Mouse (Mus musculus) MEL (cell line): ENCODE measurements around the gene Nepn.

Experiments
- CHD2 ChIP-seq: IDR thresholded peaks from 2 replicates; pipeline ENCODE4 v1.6.1; 2011; ENCODE audit warnings: low read length, improper control_type of control experiment
- CTCF ChIP-seq, 3 experiments: IDR thresholded peaks in 2 of 3; conservative IDR thresholded peaks in 1 of 3; 2 replicates each; pipeline ENCODE4 v1.5.1; 2011 to 2012; ENCODE audit warnings: low read length in 3 of 3, low read depth in 2 of 3, mild to moderate bottlenecking in 2 of 3, improper control_type of control experiment in 1 of 3, inconsistent platforms in 1 of 3, mixed read lengths in 1 of 3, moderate library complexity in 1 of 3; ENCODE audit not compliant: control insufficient read depth in 1 of 3, insufficient read depth in 1 of 3, poor library complexity in 1 of 3, severe bottlenecking in 1 of 3
- EP300 ChIP-seq, 2 experiments: IDR thresholded peaks; 2 replicates each; pipeline ENCODE4 v1.6.1; 2011; ENCODE audit warnings: improper control_type of control experiment in 2 of 2, low read length in 2 of 2, low read depth in 1 of 2, mild to moderate bottlenecking in 1 of 2
- HCFC1 ChIP-seq: IDR thresholded peaks from 2 replicates; pipeline ENCODE4 v1.6.1; 2012; ENCODE audit warnings: low read depth, mild to moderate bottlenecking, inconsistent platforms, low read length, improper control_type of control experiment, moderate library complexity
- MAFK ChIP-seq: IDR thresholded peaks from 2 replicates; pipeline ENCODE4 v1.6.1; 2011; ENCODE audit warnings: low read depth, mild to moderate bottlenecking, low read length, improper control_type of control experiment, borderline replicate concordance
- MAZ ChIP-seq: IDR thresholded peaks from 2 replicates; pipeline ENCODE4 v1.6.1; 2012; ENCODE audit warnings: low read depth, mild to moderate bottlenecking, inconsistent platforms, low read length, improper control_type of control experiment
- MEF2A ChIP-seq: IDR thresholded peaks from 2 replicates; pipeline ENCODE4 v1.6.1; 2014; ENCODE audit warnings: low read depth, mild to moderate bottlenecking, inconsistent platforms, low read length, improper control_type of control experiment; ENCODE audit not compliant: poor library complexity, insufficient replicate concordance, severe bottlenecking; ENCODE audit errors: extremely low read depth
- POLR2A ChIP-seq, 2 experiments: IDR thresholded peaks; 2 replicates each; pipeline ENCODE4 v1.6.1; 2011 to 2012; ENCODE audit warnings: low read length in 2 of 2, mild to moderate bottlenecking in 2 of 2, control low read depth in 1 of 2, improper control_type of control experiment in 1 of 2, low read depth in 1 of 2, moderate library complexity in 1 of 2; ENCODE audit not compliant: control insufficient read depth in 1 of 2, insufficient read depth in 1 of 2, poor library complexity in 1 of 2
- POLR2AphosphoS2 ChIP-seq: IDR thresholded peaks from 2 replicates; pipeline ENCODE4 v1.6.1; 2011; ENCODE audit warnings: low read length, improper control_type of control experiment
- RAD21 ChIP-seq: IDR thresholded peaks from 2 replicates; pipeline ENCODE4 v1.6.1; 2011; ENCODE audit warnings: mild to moderate bottlenecking, low read depth, low read length, improper control_type of control experiment
- USF2 ChIP-seq, 2 experiments: IDR thresholded peaks; 2 replicates each; pipeline ENCODE4 v1.6.1; 2011 to 2012; ENCODE audit warnings: improper control_type of control experiment in 2 of 2, low read length in 2 of 2, borderline replicate concordance in 1 of 2, inconsistent platforms in 1 of 2, low read depth in 1 of 2, mild to moderate bottlenecking in 1 of 2; ENCODE audit not compliant: insufficient read depth in 1 of 2

GRCm38 (mm10) chr10:52434836-52435235 lies 46.1 kb downstream of the Nepn start:
- no peak for TF ChIP-seq RAD21
- no peak for TF ChIP-seq POLR2AphosphoS2
- TF ChIP-seq CTCF (IDR thresholded peaks at IDR 0.05 in 2 of 3, conservative IDR thresholded peaks at IDR 0.05 in 1 of 3; ENCODE audit: control insufficient read depth in 1 of 3, insufficient read depth in 1 of 3, low read depth in 2 of 3, low read length in 3 of 3, poor library complexity in 1 of 3, severe bottlenecking in 1 of 3): no peak
- TF ChIP-seq MEF2A: no peak
- TF ChIP-seq POLR2A (IDR thresholded peaks at IDR 0.05; ENCODE audit: control insufficient read depth in 1 of 2, insufficient read depth in 1 of 2, low read depth in 1 of 2, low read length in 2 of 2, poor library complexity in 1 of 2): no peak
- no peak for TF ChIP-seq EP300 (IDR thresholded peaks at IDR 0.05; ENCODE audit: low read depth in 1 of 2, low read length in 2 of 2)
- no peak for TF ChIP-seq MAZ
- TF ChIP-seq USF2 (IDR thresholded peaks at IDR 0.05; ENCODE audit: borderline replicate concordance in 1 of 2, insufficient read depth in 1 of 2, low read depth in 1 of 2, low read length in 2 of 2): no peak
- TF ChIP-seq CHD2: no peak
- TF ChIP-seq HCFC1: no peak
- TF ChIP-seq MAFK: no peak
